Mouse (Mus musculus) midbrain, postnatal 0 days (tissue): ENCODE results near the gene Card10. TPM values are rescaled to one million over a fixed set of nuclear protein-coding genes. Genes with fewer than 3 reads are reported as not detected.

Experiments
- ATAC-seq: fragments of 200-750 bp; cut with Nextera tagmentation; 2 replicates; pipeline ENCODE4 v1.8.0; 2017; ENCODE audit warnings: moderate number of reproducible peaks, mild to moderate bottlenecking, moderate TSS enrichment, moderate library complexity; ENCODE audit not compliant: low FRiP score
- DNase-seq: peaks from one replicate; pipeline ENCODE4 v3.0.0-alpha.2; 2015; ENCODE audit warnings: low spot score
- H3K27ac ChIP-seq: fragments of 300-500 bp; sonication (generic); 2 replicates; pipeline ENCODE4 v1.5.1; 2014; ENCODE audit warnings: low read depth, mild to moderate bottlenecking, low read length, mixed read lengths
- H3K27me3 ChIP-seq: fragments of 300-500 bp; sonication (generic); 2 replicates; pipeline ENCODE4 v1.6.1; 2014; ENCODE audit warnings: low read length, control low read depth, mixed read lengths; ENCODE audit not compliant: insufficient read depth
- H3K36me3 ChIP-seq: fragments of 300-500 bp; sonication (generic); 2 replicates; pipeline ENCODE4 v1.6.1; 2014; ENCODE audit warnings: low read length, control low read depth, mixed read lengths; ENCODE audit not compliant: insufficient read depth
- H3K4me1 ChIP-seq: fragments of 300-500 bp; sonication (generic); 2 replicates; pipeline ENCODE4 v1.6.1; 2014; ENCODE audit warnings: mild to moderate bottlenecking, control low read depth, antibody characterized with exemption, low read length, mixed read lengths; ENCODE audit not compliant: insufficient read depth
- H3K4me2 ChIP-seq: fragments of 300-500 bp; sonication (generic); 2 replicates; pipeline ENCODE4 v1.6.1; 2014; ENCODE audit warnings: low read depth, mild to moderate bottlenecking, low read length, mixed read lengths; ENCODE audit not compliant: poor library complexity, severe bottlenecking
- H3K4me3 ChIP-seq: fragments of 300-500 bp; sonication (generic); 2 replicates; pipeline ENCODE4 v1.5.1; 2014; ENCODE audit warnings: low read depth, mild to moderate bottlenecking, low read length, moderate library complexity
- H3K9ac ChIP-seq: fragments of 300-500 bp; sonication (generic); replicated peaks from 2 replicates; pipeline ENCODE4 v1.6.1; 2014; ENCODE audit warnings: mild to moderate bottlenecking, low read length, moderate library complexity, mixed read lengths; ENCODE audit not compliant: poor library complexity, severe bottlenecking
- H3K9me3 ChIP-seq: fragments of 300-500 bp; sonication (generic); 2 replicates; pipeline ENCODE4 v1.6.1; 2016; ENCODE audit warnings: low read length, control low read depth
- CTCF ChIP-seq: IDR thresholded peaks from 2 replicates; pipeline ENCODE4 v1.5.1; 2016; ENCODE audit warnings: antibody characterized with exemption, mild to moderate bottlenecking
- WGBS: fragments of 180-500 bp; shearing (Covaris S2); extraction: QIAGEN DNeasy Blood & Tissue Kit; methylation state at CpG from one replicate; pipeline ENCODE4 v1.1.7; 2014; 5-methylcytosine and 5-hydroxymethylcytosine counted together
- polyA plus RNA-seq: library from polyadenylated mRNA; unstranded; fragments of >200 nt; fragmentation: Nextera tagmentation; extraction: Ambion mirVana; gene quantifications from 2 replicates; pipeline ENCODE4 v1.2.1, GENCODE M21; 2015
- total RNA-seq: library from RNA; depleted of rRNA; stranded (reverse); fragments of >200 nt; gene quantifications from 2 replicates; pipeline ENCODE4 v1.2.3, GENCODE M21; 2014

Card10 gene
- total and polyA plus RNA-seq, 2 experiments from 2014 or later: 0.71 to 2.5 TPM

GRCm38 (mm10) chr15:78801571-78801970 lies 1.3 kb downstream of the Card10 start:
- H3K4me3 ChIP-seq: peak overlapping the region; percentile 51; the same call in 1 of the 2 replicates
- no peak overlapping the region for H3K9ac ChIP-seq
- H3K27ac ChIP-seq: no peak overlapping the region
- peaks cover 14% of the 10 kb centered on the region for H3K27me3 ChIP-seq
- H3K9me3 ChIP-seq: no peaks in the 10 kb centered on the region
- peaks cover 5% of the 10 kb centered on the region for H3K4me1 ChIP-seq
- H3K4me2 ChIP-seq: peak overlapping the region; percentile 86; the same call in 1 of the 2 replicates
- DNase-seq (no peak), ATAC-seq (no peak)
- WGBS: 79% methylated on average over 9 of the region's 9 CpGs
- no peaks in the 10 kb centered on the region for H3K36me3 ChIP-seq
- no peak for TF ChIP-seq CTCF

DNA sequence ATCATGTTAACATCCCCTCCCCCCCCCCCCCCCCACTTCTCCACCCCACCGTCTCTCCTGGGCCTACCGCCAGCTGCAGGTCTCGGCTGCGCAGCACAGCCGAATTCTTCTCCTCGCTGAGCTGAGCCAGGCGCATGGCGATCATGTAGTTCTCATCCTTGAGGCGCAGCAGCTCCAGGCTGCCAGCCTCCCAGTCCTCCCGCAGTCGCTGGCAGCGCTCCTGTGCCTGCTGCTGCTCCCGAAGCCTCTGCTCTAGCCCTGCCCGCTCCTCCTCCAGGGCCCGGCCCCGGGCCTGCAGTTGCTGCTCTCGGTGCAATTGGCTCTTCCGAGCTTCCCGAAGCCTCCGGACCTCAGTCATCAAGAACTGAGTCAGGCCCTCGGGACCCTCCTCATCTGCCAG lies 3.8 kb downstream of the Card10 start:
- Histone ChIP-seq H3K9ac (no peak overlapping the region), H3K4me1 (peaks cover 5% of the 10 kb centered on the region), H3K4me2 (0 out of 2 replicates have a peak overlapping the region, but pooled peaks have one; percentile 2), H3K27ac (no peak overlapping the region), H3K27me3 (peaks cover 14% of the 10 kb centered on the region), H3K4me3 (no peak overlapping the region), H3K36me3 (no peaks in the 10 kb centered on the region), H3K9me3 (no peaks in the 10 kb centered on the region)
- no peak for TF ChIP-seq CTCF
- DNase-seq (peak; percentile 77), ATAC-seq (no peak)
- WGBS: 23% methylated on average over 20 of the region's 21 CpGs

GRCm38 (mm10) chr15:78797060-78797329 lies 5.8 kb downstream of the Card10 start:
- H3K27me3 ChIP-seq: peaks cover 9% of the 10 kb centered on the region
- no peaks in the 10 kb centered on the region for H3K36me3 ChIP-seq
- ATAC-seq (no peak), DNase-seq (no peak)
- WGBS: 92% methylated on average over 8 of the region's 8 CpGs
- H3K9me3 ChIP-seq: no peaks in the 10 kb centered on the region
- H3K4me2 ChIP-seq: no peak overlapping the region
- no peak overlapping the region for H3K4me3 ChIP-seq
- no peak overlapping the region for H3K27ac ChIP-seq
- TF ChIP-seq CTCF: no peak
- no peak overlapping the region for H3K9ac ChIP-seq
- no peaks in the 10 kb centered on the region; the same call in 1 of the 2 replicates for H3K4me1 ChIP-seq

DNA sequence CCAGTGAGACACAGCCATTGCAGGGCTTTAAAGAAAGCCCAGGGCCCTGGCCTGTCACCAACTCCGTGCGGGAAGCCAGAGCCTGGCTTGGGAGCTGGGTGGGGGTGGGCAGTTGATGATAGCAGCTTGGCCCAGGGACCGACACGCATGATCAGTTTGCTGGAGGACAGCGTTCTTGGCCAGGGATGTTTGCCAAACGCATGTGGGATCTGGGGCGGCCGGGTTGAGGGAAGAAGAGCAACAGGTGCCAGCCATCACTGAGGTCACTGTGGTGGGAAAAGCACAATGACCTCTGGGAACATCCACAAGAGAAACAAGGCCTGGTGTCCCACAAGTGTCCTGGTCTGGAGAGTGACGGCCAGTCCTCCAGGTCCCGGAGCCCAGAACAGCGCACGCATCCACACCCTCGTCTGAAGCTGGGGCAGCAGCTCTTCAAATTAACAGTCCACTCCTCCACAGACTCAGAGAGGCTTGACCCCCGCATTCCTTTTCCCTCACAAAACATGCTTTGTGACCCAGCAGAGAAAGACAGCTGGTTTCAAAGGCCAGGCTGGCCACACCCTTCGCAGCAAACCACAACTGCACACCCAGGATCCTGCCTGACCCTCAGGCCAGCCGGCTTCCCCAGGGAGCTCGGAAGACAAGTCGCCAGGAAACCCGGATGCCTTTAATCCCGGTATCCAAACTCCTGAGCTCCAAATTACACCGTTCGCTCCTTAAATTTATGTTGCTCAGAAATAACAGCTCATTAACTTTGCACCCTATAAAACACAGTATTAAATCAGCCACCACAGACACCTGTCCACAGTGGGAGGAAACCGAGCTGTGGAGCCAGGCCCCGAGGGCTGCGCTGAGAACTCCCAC lies 6.4 kb downstream of the Card10 start:
- 47% methylated on average over 25 of the region's 25 CpGs for WGBS
- no peaks in the 10 kb centered on the region for H3K9me3 ChIP-seq
- H3K27me3 ChIP-seq: peaks cover 5% of the 10 kb centered on the region
- DNase-seq: peak; percentile 70
- no peak for TF ChIP-seq CTCF
- H3K36me3 ChIP-seq: no peaks in the 10 kb centered on the region
- H3K27ac ChIP-seq: no peak overlapping the region
- no peaks in the 10 kb centered on the region; the same call in 1 of the 2 replicates for H3K4me1 ChIP-seq
- H3K4me3 ChIP-seq: no peak overlapping the region
- no peak for ATAC-seq
- H3K4me2 ChIP-seq: no peak overlapping the region
- no peak overlapping the region for H3K9ac ChIP-seq

DNA sequence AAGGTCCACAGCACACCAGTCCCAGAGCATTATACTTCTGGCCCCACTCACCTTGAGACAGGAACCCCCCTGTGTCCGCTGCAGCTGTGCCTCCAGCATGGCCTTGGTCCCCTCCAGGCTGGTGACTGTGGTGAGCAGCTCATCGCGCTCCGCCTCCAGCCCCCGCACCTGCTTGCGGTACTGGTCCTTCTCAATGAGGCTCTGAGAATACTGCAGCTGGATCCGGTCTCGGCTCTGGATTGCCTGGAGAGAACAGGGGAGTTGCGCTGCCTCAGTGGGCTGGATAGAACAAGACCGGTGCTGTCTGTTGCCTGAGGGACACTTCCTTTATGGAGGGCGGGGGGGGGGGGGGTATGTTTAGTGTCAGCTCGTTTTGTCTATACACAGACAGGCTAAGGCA lies 11.9 kb downstream of the Card10 start:
- Histone ChIP-seq H3K9me3 (no peaks in the 10 kb centered on the region), H3K27me3 (no peaks in the 10 kb centered on the region), H3K4me3 (no peak overlapping the region), H3K36me3 (no peaks in the 10 kb centered on the region), H3K9ac (no peak overlapping the region), H3K27ac (no peak overlapping the region), H3K4me1 (no peaks in the 10 kb centered on the region; the same call in 1 of the 2 replicates), H3K4me2 (no peak overlapping the region)
- no peak for ATAC-seq
- no peak for TF ChIP-seq CTCF
- 76% methylated on average over 11 of the region's 12 CpGs for WGBS
- DNase-seq: no peak

DNA sequence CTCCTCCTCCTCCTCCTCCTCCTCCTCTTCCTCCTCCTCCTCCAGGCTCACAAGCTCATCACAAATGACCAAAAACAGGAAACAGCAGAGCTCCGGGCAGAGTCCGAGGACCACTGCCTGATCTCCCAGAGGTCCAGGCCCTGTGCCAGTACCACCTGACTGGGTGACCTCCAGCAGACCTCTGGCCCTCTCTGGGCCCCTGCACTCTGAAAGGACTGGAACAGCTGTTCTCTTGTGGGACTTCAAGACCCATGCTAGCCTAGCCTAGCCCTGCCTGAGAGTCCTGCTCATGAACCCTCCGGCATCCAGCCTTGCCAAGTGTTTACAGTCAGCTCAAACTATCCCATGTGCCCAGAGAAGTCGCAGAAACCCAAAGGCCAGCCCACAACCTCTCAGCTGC lies 12.4 kb downstream of the Card10 start:
- WGBS: 81% methylated on average over 4 of the region's 4 CpGs

More for the DNA sequence above, 12.4 kb downstream of the Card10 start:
- no peaks in the 10 kb centered on the region; the same call in 1 of the 2 replicates for H3K4me1 ChIP-seq
- no peak overlapping the region for H3K4me2 ChIP-seq
- H3K27me3 ChIP-seq: no peaks in the 10 kb centered on the region
- H3K36me3 ChIP-seq: no peaks in the 10 kb centered on the region
- H3K4me3 ChIP-seq: no peak overlapping the region
- TF ChIP-seq CTCF: no peak
- no peaks in the 10 kb centered on the region for H3K9me3 ChIP-seq
- no peak for ATAC-seq
- H3K27ac ChIP-seq: no peak overlapping the region
- no peak overlapping the region for H3K9ac ChIP-seq
- no peak for DNase-seq
